Mouse (Mus musculus) ES-Bruce4 (cell line): ENCODE data around the gene Elmo3.

Experiments used
- CTCF ChIP-seq: IDR thresholded peaks from one replicate; pipeline ENCODE4 v1.8.1; 2011; ENCODE audit warnings: low read depth, low read length
- EP300 ChIP-seq: IDR thresholded peaks from 2 replicates; pipeline ENCODE4 v1.6.1; 2011; ENCODE audit warnings: low read depth, low read length; ENCODE audit not compliant: insufficient read depth
- POLR2A ChIP-seq: IDR thresholded peaks from one replicate; pipeline ENCODE4 v1.8.1; 2011; ENCODE audit warnings: low read length; ENCODE audit not compliant: insufficient read depth

DNA sequence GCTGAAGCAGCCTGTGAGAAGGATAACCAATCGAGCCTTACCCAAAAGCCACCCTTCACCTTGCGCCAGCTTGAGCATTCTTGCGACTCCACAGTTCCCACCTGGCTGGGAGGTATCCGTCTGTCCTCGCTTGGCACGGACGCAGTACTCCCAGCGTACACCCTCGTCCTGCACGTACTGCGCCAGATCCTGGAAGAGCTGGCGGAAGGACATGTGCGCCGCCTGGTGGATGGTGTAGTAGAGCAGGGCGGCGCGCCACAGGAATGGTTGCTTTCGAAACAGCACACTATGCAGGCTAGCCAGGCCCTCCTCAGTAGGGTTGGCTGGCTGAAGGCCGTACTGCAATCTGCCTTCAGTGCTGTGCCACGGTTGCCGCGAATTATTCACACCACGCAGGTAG, 22.3 kb upstream of the Elmo3 start:
- TF ChIP-seq CTCF (peak; percentile 99), POLR2A (no peak), EP300 (peak; percentile 69; the same call in 1 of the 2 replicates)
